Comparison of ENCODE assay signal across 23 mouse cellular contexts in genomic region chr4:141758874-141759542, GRCm38 (mm10). TPM values are rescaled to one million over a fixed set of nuclear protein-coding genes. Genes with fewer than 3 reads are reported as not detected.
DNase-seq lines count a peak whose midpoint lies in the region; ATAC-seq lines count a peak whose summit lies in the region.
"Had no signal": no experiment of that assay in that cellular context is flagged by ENCODE, and none has a peak within 500 bp of the region (broad histone marks: within the 10 kb centered on the region; RNA-seq: fewer than 3 reads in every experiment).

No protein-coding gene starts in this region.

- 78% methylated on average over 6 of the region's 6 CpGs for WGBS in neural tube, embryonic 13.5 days
- WGBS in neural tube, embryonic 15.5 days = 77% methylated on average over 6 of the region's 6 CpGs
- WGBS in limb, embryonic 10.5 days = 77% methylated on average over 6 of the region's 6 CpGs

- no peak overlapping the region for H3K4me2 ChIP-seq in neural tube, embryonic 13.5 days
- no peak overlapping the region for H3K4me2 ChIP-seq in neural tube, embryonic 15.5 days
- H3K4me2 ChIP-seq: embryonic facial prominence, embryonic 12.5 days; hindbrain, embryonic 15.5 days; limb, embryonic 12.5 days; neural tube, embryonic 12.5 days had no signal

- no peaks in the 10 kb centered on the region for H3K9me3 ChIP-seq in neural tube, embryonic 13.5 days
- no peaks in the 10 kb centered on the region for H3K9me3 ChIP-seq in neural tube, embryonic 15.5 days (replicated peaks)
- H3K9me3 ChIP-seq in limb, embryonic 10.5 days (replicated peaks) = no peaks in the 10 kb centered on the region
- H3K9me3 ChIP-seq: embryonic facial prominence, embryonic 12.5 days; hindbrain, embryonic 15.5 days; limb, embryonic 12.5 days; megakaryocyte, embryonic 14.5 days; neural tube, embryonic 12.5 days had no signal

- H3K27me3 ChIP-seq in neural tube, embryonic 13.5 days = no peaks in the 10 kb centered on the region
- no peaks in the 10 kb centered on the region for H3K27me3 ChIP-seq in neural tube, embryonic 15.5 days (replicated peaks)
- H3K27me3 ChIP-seq in limb, embryonic 10.5 days (ENCODE audit: low read depth, poor library complexity, severe bottlenecking) = no peaks in the 10 kb centered on the region
- H3K27me3 ChIP-seq: embryonic facial prominence, embryonic 12.5 days; hindbrain, embryonic 15.5 days; limb, embryonic 12.5 days; neural tube, embryonic 12.5 days had no signal

- 0 out of 2 replicates have a peak overlapping the region, but pooled peaks have one; percentile 5 for H3K9ac ChIP-seq in neural tube, embryonic 13.5 days
- H3K9ac ChIP-seq in neural tube, embryonic 15.5 days (replicated peaks) = no peak overlapping the region
- H3K9ac ChIP-seq: embryonic facial prominence, embryonic 12.5 days; hindbrain, embryonic 15.5 days; limb, embryonic 12.5 days; neural tube, embryonic 12.5 days had no signal

- peak; percentile 43 for DNase-seq in c-Kit-negative CD71-positive TER-119-positive erythroid progenitor cells, embryonic 14.5 days (ENCODE audit: low read depth, low spot score)
- peak; percentile 73 for DNase-seq in liver
- no peak for DNase-seq in limb, embryonic 10.5 days (ENCODE audit: low spot score)
- DNase-seq in embryo, embryonic 11 days = no peak
- DNase-seq: cerebellum, adult 2 months; gastrocnemius, postnatal 14 days; heart, postnatal 36 days; kidney, adult 11 months; right cerebral cortex, adult 18-20 months had no signal

- no peak for ATAC-seq in neural tube, embryonic 13.5 days (ENCODE audit: low read depth)
- no peak for ATAC-seq in neural tube, embryonic 15.5 days (ENCODE audit: low FRiP score)
- peak; percentile 76 for ATAC-seq in megakaryocyte progenitor cell, adult 5-6 weeks (replicated peaks; ENCODE audit: poor library complexity)

- no peak overlapping the region for H3K27ac ChIP-seq in neural tube, embryonic 13.5 days (replicated peaks)
- H3K27ac ChIP-seq in neural tube, embryonic 15.5 days (replicated peaks) = no peak overlapping the region
- H3K27ac ChIP-seq in limb, embryonic 10.5 days = no peak overlapping the region
- H3K27ac ChIP-seq: embryonic facial prominence, embryonic 12.5 days; hindbrain, embryonic 15.5 days; kidney, postnatal 0 days; left cerebral cortex, adult 2 months; limb, embryonic 12.5 days; neural tube, embryonic 12.5 days had no signal

- H3K4me3 ChIP-seq in neural tube, embryonic 13.5 days = no peak overlapping the region
- H3K4me3 ChIP-seq in neural tube, embryonic 15.5 days (replicated peaks) = no peak overlapping the region
- no peak overlapping the region for H3K4me3 ChIP-seq in limb, embryonic 10.5 days
- H3K4me3 ChIP-seq: embryonic facial prominence, embryonic 12.5 days; hindbrain, embryonic 15.5 days; left cerebral cortex, adult 2 months; limb, embryonic 12.5 days; megakaryocyte, embryonic 14.5 days; neural tube, embryonic 12.5 days had no signal

- no peaks in the 10 kb centered on the region for H3K4me1 ChIP-seq in neural tube, embryonic 13.5 days (replicated peaks)
- H3K4me1 ChIP-seq in neural tube, embryonic 15.5 days = no peaks in the 10 kb centered on the region
- no peaks in the 10 kb centered on the region for H3K4me1 ChIP-seq in limb, embryonic 10.5 days
- H3K4me1 ChIP-seq: embryonic facial prominence, embryonic 12.5 days; hindbrain, embryonic 15.5 days; limb, embryonic 12.5 days; megakaryocyte, embryonic 14.5 days; neural tube, embryonic 12.5 days had no signal

- peaks cover 41% of the 10 kb centered on the region for H3K36me3 ChIP-seq in neural tube, embryonic 13.5 days
- peaks cover 35% of the 10 kb centered on the region for H3K36me3 ChIP-seq in neural tube, embryonic 15.5 days
- H3K36me3 ChIP-seq in limb, embryonic 10.5 days = peaks cover 37% of the 10 kb centered on the region

RNA-seq across cellular contexts. Expression of gene Agmat, which starts 12.5 kb away (rescaled TPM):
- polyA plus RNA-seq in neural tube, embryonic 13.5 days (2015; fragmentation: Nextera tagmentation; extraction: Ambion mirVana) = not detected in 2 replicates
- polyA plus RNA-seq in neural tube, embryonic 15.5 days (2015; fragmentation: Nextera tagmentation; extraction: Ambion mirVana) = 0.72 TPM in 1 of 2 replicates, not detected in the other
- total RNA-seq in megakaryocyte progenitor cell, adult 5-6 weeks (2015) = not detected in 2 replicates
- total RNA-seq in megakaryocyte progenitor cell, adult 5-6 weeks (2017) = not detected in 2 replicates
- polyA plus RNA-seq in limb, embryonic 10.5 days (2016; fragmentation: Nextera tagmentation; extraction: Ambion mirVana) = not detected in 2 replicates
- total RNA-seq: common myeloid progenitor, adult 5-6 weeks; layer of hippocampus, adult 8-10 months; monocyte, adult 5-6 weeks had no signal
- polyA plus RNA-seq: embryonic facial prominence, embryonic 12.5 days; limb, embryonic 12.5 days; neural tube, embryonic 12.5 days; stomach, embryonic 14.5 days had no signal

RNA-seq across cellular contexts. Expression of gene Dnajc16, which starts 31.7 kb away (rescaled TPM):
- polyA plus RNA-seq in neural tube, embryonic 13.5 days (2015; fragmentation: Nextera tagmentation; extraction: Ambion mirVana) = 6.0 and 6.6 TPM in 2 replicates
- polyA plus RNA-seq in neural tube, embryonic 15.5 days (2015; fragmentation: Nextera tagmentation; extraction: Ambion mirVana) = 6.2 TPM in 2 replicates
- 4.8 and 6.5 TPM in 2 replicates for total RNA-seq in megakaryocyte progenitor cell, adult 5-6 weeks (2015)
- total RNA-seq in megakaryocyte progenitor cell, adult 5-6 weeks (2017) = 5.9 and 6.4 TPM in 2 replicates
- polyA plus RNA-seq in limb, embryonic 10.5 days (2016; fragmentation: Nextera tagmentation; extraction: Ambion mirVana) = 3.7 and 4.6 TPM in 2 replicates

RNA-seq across cellular contexts. Expression of gene Casp9, which starts 34.4 kb away (rescaled TPM):
- 19.8 and 22.9 TPM in 2 replicates for polyA plus RNA-seq in neural tube, embryonic 13.5 days (2015; fragmentation: Nextera tagmentation; extraction: Ambion mirVana)
- polyA plus RNA-seq in neural tube, embryonic 15.5 days (2015; fragmentation: Nextera tagmentation; extraction: Ambion mirVana) = 19.2 and 20.1 TPM in 2 replicates
- 5.8 and 6.4 TPM in 2 replicates for total RNA-seq in megakaryocyte progenitor cell, adult 5-6 weeks (2015)
- 8.1 and 9.3 TPM in 2 replicates for total RNA-seq in megakaryocyte progenitor cell, adult 5-6 weeks (2017)
- polyA plus RNA-seq in limb, embryonic 10.5 days (2016; fragmentation: Nextera tagmentation; extraction: Ambion mirVana) = 24.0 and 24.2 TPM in 2 replicates

RNA-seq across cellular contexts. Expression of gene Ddi2, which starts 35.8 kb away (rescaled TPM):
- polyA plus RNA-seq in neural tube, embryonic 13.5 days (2015; fragmentation: Nextera tagmentation; extraction: Ambion mirVana) = 15.4 and 17.9 TPM in 2 replicates
- polyA plus RNA-seq in neural tube, embryonic 15.5 days (2015; fragmentation: Nextera tagmentation; extraction: Ambion mirVana) = 11.9 and 14.9 TPM in 2 replicates
- 15.0 and 18.7 TPM in 2 replicates for total RNA-seq in megakaryocyte progenitor cell, adult 5-6 weeks (2015)
- total RNA-seq in megakaryocyte progenitor cell, adult 5-6 weeks (2017) = 23.7 and 29.4 TPM in 2 replicates
- 33.2 and 33.8 TPM in 2 replicates for polyA plus RNA-seq in limb, embryonic 10.5 days (2016; fragmentation: Nextera tagmentation; extraction: Ambion mirVana)

Comparison
In these comparisons a context has a peak if more than half of its experiments do, and no peak if none do; other contexts are left out.
1. DNase-seq: peak in c-Kit-negative CD71-positive TER-119-positive erythroid progenitor cells, embryonic 14.5 days (single experiment) and liver (single experiment); none in limb, embryonic 10.5 days (single experiment) and embryo, embryonic 11 days (single experiment).